ENCODE assay signal across 9 mouse cellular contexts in the genomic region with DNA sequence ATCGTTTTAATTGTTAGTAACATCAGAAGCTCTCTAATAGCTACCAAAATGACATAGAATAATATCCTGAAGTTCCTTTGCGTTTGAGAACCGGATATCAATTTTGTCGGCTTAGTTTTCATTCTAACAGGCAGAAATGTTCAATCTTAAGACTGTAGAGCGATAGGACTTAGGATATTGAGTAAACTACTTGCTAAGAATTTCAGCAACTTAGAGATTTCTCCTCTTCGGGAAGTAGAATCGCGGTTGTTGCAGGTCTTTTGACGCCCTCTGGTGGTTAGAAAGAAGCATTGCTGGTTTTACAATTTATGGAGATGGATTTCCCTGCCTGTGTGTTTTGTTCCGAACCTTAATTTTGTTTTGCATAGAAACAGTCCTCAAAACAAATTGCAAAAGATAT. TPM values are rescaled to one million over a fixed set of nuclear protein-coding genes. Genes with fewer than 3 reads are reported as not detected.
A peak's percentile ranks its signal among the peaks of the same experiment; 100 is the strongest.
DNase-seq lines count a peak whose midpoint lies in the region; ATAC-seq and TF ChIP-seq lines count a peak whose summit lies in the region.
"Had no signal": no experiment of that assay in that cellular context is flagged by ENCODE, and none has a peak within 500 bp of the region (broad histone marks: within the 10 kb centered on the region; RNA-seq: fewer than 3 reads in every experiment).

No protein-coding gene starts in this region.

- no peaks in the 10 kb centered on the region for H3K4me1 ChIP-seq in heart, embryonic 13.5 days
- no peaks in the 10 kb centered on the region for H3K4me1 ChIP-seq in midbrain, embryonic 15.5 days
- H3K4me1 ChIP-seq in midbrain, embryonic 13.5 days (replicated peaks), result no peaks in the 10 kb centered on the region
- no peaks in the 10 kb centered on the region for H3K4me1 ChIP-seq in cortical plate, adult 2 months (ENCODE audit: control insufficient read depth, insufficient read depth, low read length)
- H3K4me1 ChIP-seq: embryonic facial prominence, embryonic 13.5 days had no signal

- peak overlapping the region; percentile 45 for H3K4me2 ChIP-seq in heart, embryonic 13.5 days
- H3K4me2 ChIP-seq in midbrain, embryonic 15.5 days, result no peak overlapping the region
- H3K4me2 ChIP-seq in midbrain, embryonic 13.5 days (replicated peaks), result no peak overlapping the region
- H3K4me2 ChIP-seq: embryonic facial prominence, embryonic 13.5 days had no signal

- no peaks in the 10 kb centered on the region for H3K27me3 ChIP-seq in heart, embryonic 13.5 days (replicated peaks)
- H3K27me3 ChIP-seq in midbrain, embryonic 15.5 days (replicated peaks), result no peaks in the 10 kb centered on the region
- no peaks in the 10 kb centered on the region for H3K27me3 ChIP-seq in midbrain, embryonic 13.5 days
- H3K27me3 ChIP-seq: embryonic facial prominence, embryonic 13.5 days had no signal

- no peak for DNase-seq in heart, adult 11 months
- peak; percentile 8 for DNase-seq in retina, postnatal 7 days (ENCODE audit: low read depth, low spot score)
- no peak for DNase-seq in urinary bladder, postnatal 14 days (ENCODE audit: low spot score)
- DNase-seq in urinary bladder, adult 18-20 months (ENCODE audit: low spot score in 2 of 2), result no peak

- H3K4me3 ChIP-seq in heart, embryonic 13.5 days, result no peak overlapping the region
- no peak overlapping the region for H3K4me3 ChIP-seq in midbrain, embryonic 15.5 days
- H3K4me3 ChIP-seq in midbrain, embryonic 13.5 days (replicated peaks), result no peak overlapping the region
- H3K4me3 ChIP-seq in cortical plate, adult 2 months (ENCODE audit: insufficient read depth, low read length), result no peak overlapping the region
- H3K4me3 ChIP-seq: embryonic facial prominence, embryonic 13.5 days had no signal

- H3K27ac ChIP-seq in heart, embryonic 13.5 days (replicated peaks), result no peak overlapping the region
- no peak overlapping the region for H3K27ac ChIP-seq in midbrain, embryonic 15.5 days
- no peak overlapping the region for H3K27ac ChIP-seq in midbrain, embryonic 13.5 days
- H3K27ac ChIP-seq in cortical plate, adult 2 months (ENCODE audit: insufficient read depth, low read length), result no peak overlapping the region
- H3K27ac ChIP-seq: embryonic facial prominence, embryonic 13.5 days had no signal

- no peaks in the 10 kb centered on the region for H3K36me3 ChIP-seq in heart, embryonic 13.5 days
- H3K36me3 ChIP-seq in midbrain, embryonic 15.5 days (replicated peaks), result no peaks in the 10 kb centered on the region
- no peaks in the 10 kb centered on the region for H3K36me3 ChIP-seq in midbrain, embryonic 13.5 days
- H3K36me3 ChIP-seq: embryonic facial prominence, embryonic 13.5 days had no signal

- H3K9me3 ChIP-seq in heart, embryonic 13.5 days, result no peaks in the 10 kb centered on the region
- H3K9me3 ChIP-seq in midbrain, embryonic 15.5 days, result no peaks in the 10 kb centered on the region
- no peaks in the 10 kb centered on the region for H3K9me3 ChIP-seq in midbrain, embryonic 13.5 days
- H3K9me3 ChIP-seq: embryonic facial prominence, embryonic 13.5 days had no signal

- ATAC-seq in heart, embryonic 13.5 days (ENCODE audit: extremely low read depth, insufficient number of reproducible peaks, low FRiP score, low TSS enrichment), result no peak
- 0 out of 2 replicates have a peak, but pooled peaks have one; percentile 54 for ATAC-seq in midbrain, embryonic 15.5 days (replicated peaks)
- no peak for ATAC-seq in midbrain, embryonic 13.5 days

- no peak for TF ChIP-seq POLR2A in cortical plate, adult 2 months (IDR thresholded peaks at IDR 0.05; ENCODE audit: extremely low read depth, insufficient read depth, low read length)

- TF ChIP-seq CTCF in cortical plate, adult 2 months (IDR thresholded peaks at IDR 0.05; ENCODE audit: extremely low read depth, insufficient read depth, low read length), result peak; percentile 65; the same call in 1 of the 2 replicates

- WGBS in heart, embryonic 13.5 days, result 18% methylated on average over 10 of the region's 10 CpGs
- WGBS in midbrain, embryonic 15.5 days, result 27% methylated on average over 10 of the region's 10 CpGs
- WGBS in midbrain, embryonic 13.5 days, result 26% methylated on average over 10 of the region's 10 CpGs

- no peak overlapping the region for H3K9ac ChIP-seq in heart, embryonic 13.5 days
- no peak overlapping the region for H3K9ac ChIP-seq in midbrain, embryonic 15.5 days
- no peak overlapping the region for H3K9ac ChIP-seq in midbrain, embryonic 13.5 days (replicated peaks)
- H3K9ac ChIP-seq: embryonic facial prominence, embryonic 13.5 days had no signal

RNA-seq across cellular contexts. Expression of gene B430218F22Rik, which starts 36.2 kb away (rescaled TPM):
- polyA plus RNA-seq in heart, embryonic 13.5 days (2015; fragmentation: Nextera tagmentation; extraction: Ambion mirVana), result 0.52 and 0.55 TPM in 2 replicates
- 0.97 and 1.6 TPM in 2 replicates for polyA plus RNA-seq in midbrain, embryonic 15.5 days (2015; fragmentation: Nextera tagmentation; extraction: Ambion mirVana)
- 0.19 and 1.0 TPM in 2 replicates for polyA plus RNA-seq in midbrain, embryonic 13.5 days (2015; fragmentation: Nextera tagmentation; extraction: Ambion mirVana)
- 0.61 and 0.63 TPM in 2 replicates for polyA plus RNA-seq in cortical plate, adult 2 months (2012; rRNA removed)

RNA-seq across cellular contexts. Expression of gene Mrps30, which starts 36.8 kb away (rescaled TPM):
- polyA plus RNA-seq in heart, embryonic 13.5 days (2015; fragmentation: Nextera tagmentation; extraction: Ambion mirVana), result 28.0 and 30.6 TPM in 2 replicates
- polyA plus RNA-seq in midbrain, embryonic 15.5 days (2015; fragmentation: Nextera tagmentation; extraction: Ambion mirVana), result 23.5 and 25.7 TPM in 2 replicates
- polyA plus RNA-seq in midbrain, embryonic 13.5 days (2015; fragmentation: Nextera tagmentation; extraction: Ambion mirVana), result 22.9 and 25.7 TPM in 2 replicates
- 12.0 and 12.5 TPM in 2 replicates for polyA plus RNA-seq in cortical plate, adult 2 months (2012; rRNA removed)
